Mouse (Mus musculus): ENCODE measurements at regions not wholly inside any gene's neighbourhood (a gene's known extent, or its start where the extent isn't known, plus 50 kb on each side); places are given as distances from the start of the nearest gene placed in this dataset.

DNA sequence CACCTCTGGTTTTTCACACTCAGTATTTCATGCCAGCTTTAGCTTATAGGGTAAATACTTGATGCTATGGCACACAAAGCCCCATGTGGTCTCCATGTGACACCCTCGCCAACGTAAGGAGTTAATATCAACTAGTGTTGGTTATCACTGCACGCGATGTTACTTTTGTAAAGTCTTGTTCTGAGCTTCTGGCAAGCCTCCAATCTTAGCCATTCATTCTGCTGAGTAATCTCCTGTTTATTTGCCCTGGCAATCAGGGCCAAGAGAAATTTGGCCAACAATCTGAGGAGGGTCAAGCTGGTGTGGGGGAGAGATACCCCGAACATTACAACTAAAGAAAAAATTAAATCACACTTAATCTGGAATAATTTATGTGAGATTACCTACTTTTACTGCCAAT lies 156.0 kb downstream of the Moxd1 start:
- no peak for TF ChIP-seq CTCF (IDR thresholded peaks at IDR 0.05; ENCODE audit: control insufficient read depth, insufficient read depth, insufficient replicate concordance, low read depth, low read length)
- no peak for TF ChIP-seq POLR2A (IDR thresholded peaks at IDR 0.05; ENCODE audit: control insufficient read depth, low read depth, low read length)
